Mouse (Mus musculus) liver, embryonic 14.5 days (tissue): Measurements from ENCODE around the gene Olfr656.

Experiments
- CTCF ChIP-seq: IDR thresholded peaks from 2 replicates; pipeline ENCODE4 v1.5.1; 2016; ENCODE audit warnings: antibody characterized with exemption, low read depth, control low read depth
- EP300 ChIP-seq: IDR thresholded peaks from 2 replicates; pipeline ENCODE4 v1.6.1; 2016; ENCODE audit warnings: antibody characterized with exemption, low read depth

GRCm38 (mm10) chr7:104624494-104624893, 10.7 kb downstream of the Olfr656 start, which contains the start of gene Olfr657:
- TF ChIP-seq CTCF, result no peak
- TF ChIP-seq EP300, result no peak
